Mouse (Mus musculus) stomach, embryonic 15.5 days (tissue): Measurements from ENCODE around the gene Map4k3. TPM values are rescaled to one million over a fixed set of nuclear protein-coding genes. Genes with fewer than 3 reads are reported as not detected.
"Not testable (repeated sequence)": the region's sequence is repeated elsewhere in the genome, so short reads cannot be mapped to it uniquely, and the experiment has no call there.

Experiments
- ATAC-seq: fragments of 200-750 bp; cut with Nextera tagmentation; 2 replicates; pipeline ENCODE4 v1.8.0; 2017; ENCODE audit warnings: low read depth, moderate number of reproducible peaks, moderate TSS enrichment; ENCODE audit not compliant: insufficient read depth, low FRiP score
- H3K27ac ChIP-seq: fragments of 300-500 bp; sonication (generic); 2 replicates; pipeline ENCODE4 v1.5.1; 2015; ENCODE audit warnings: mild to moderate bottlenecking, inconsistent platforms
- H3K27me3 ChIP-seq: fragments of 300-500 bp; sonication (generic); replicated peaks from 2 replicates; pipeline ENCODE4 v1.6.1; 2015; ENCODE audit warnings: inconsistent platforms
- H3K36me3 ChIP-seq: fragments of 300-500 bp; sonication (generic); 2 replicates; pipeline ENCODE4 v1.6.1; 2015; ENCODE audit warnings: inconsistent platforms
- H3K4me1 ChIP-seq: fragments of 300-500 bp; sonication (generic); 2 replicates; pipeline ENCODE4 v1.6.1; 2015; ENCODE audit warnings: inconsistent platforms
- H3K4me2 ChIP-seq: fragments of 300-500 bp; sonication (generic); 2 replicates; pipeline ENCODE4 v1.6.1; 2015; ENCODE audit warnings: mild to moderate bottlenecking, inconsistent platforms
- H3K4me3 ChIP-seq: fragments of 300-500 bp; sonication (generic); replicated peaks from 2 replicates; pipeline ENCODE4 v1.5.1; 2015; ENCODE audit warnings: inconsistent platforms
- H3K9ac ChIP-seq: fragments of 300-500 bp; sonication (generic); 2 replicates; pipeline ENCODE4 v1.6.1; 2015; ENCODE audit warnings: inconsistent platforms
- H3K9me3 ChIP-seq: fragments of 300-500 bp; sonication (generic); 2 replicates; pipeline ENCODE4 v1.6.1; 2016; ENCODE audit warnings: inconsistent platforms
- WGBS: fragments of 180-500 bp; shearing (Covaris S2); methylation state at CpG from one replicate; pipeline ENCODE4 v1.1.7; 2015; 5-methylcytosine and 5-hydroxymethylcytosine counted together
- polyA plus RNA-seq: library from polyadenylated mRNA; unstranded; fragments of >200 nt; fragmentation: Nextera tagmentation; extraction: Ambion mirVana; gene quantifications from 2 replicates; pipeline ENCODE4 v1.2.1, GENCODE M21; 2015

Gene Map4k3
- 27.7 and 28.9 TPM in 2 replicates for polyA plus RNA-seq

DNA sequence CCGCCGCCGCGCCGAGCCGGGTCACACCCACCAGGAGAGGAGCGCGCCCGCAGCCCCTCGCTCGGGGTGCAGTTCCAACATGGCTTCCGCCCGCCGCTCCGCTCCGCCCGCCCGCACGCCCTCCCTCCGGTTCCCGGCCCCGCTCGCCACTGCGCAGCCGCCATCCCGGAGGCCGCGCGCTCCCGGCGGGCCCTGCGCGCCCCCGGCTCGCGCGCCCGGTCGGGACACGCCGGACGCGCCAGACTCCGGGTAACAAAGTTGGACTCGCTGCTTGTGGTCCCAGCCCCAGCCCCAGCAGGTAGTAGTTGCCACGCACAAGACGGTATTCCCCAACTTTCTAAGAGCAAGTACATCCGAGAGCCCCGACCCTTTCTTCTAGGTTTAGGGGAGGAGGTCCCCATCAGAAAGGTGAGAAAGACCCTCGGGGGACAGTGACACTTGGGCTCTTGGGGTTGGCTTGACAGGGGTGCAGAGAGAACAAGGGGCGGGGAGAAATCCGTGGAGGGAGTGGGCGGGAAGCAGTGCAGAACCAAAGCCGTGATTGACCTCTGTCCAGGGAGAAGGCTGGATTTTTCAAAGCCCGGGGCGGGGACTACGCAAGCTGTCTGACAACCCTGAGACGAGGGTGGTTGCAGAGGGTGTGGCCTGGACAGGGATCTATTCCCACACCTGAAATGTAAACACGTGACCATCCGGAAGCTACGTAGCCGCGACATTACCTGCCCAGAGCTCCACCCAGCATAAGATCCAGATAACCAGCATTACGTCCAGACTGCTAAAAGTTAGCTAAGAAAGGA is at the start of gene Map4k3:
Gene Map4k3 (minus strand): TSS at position 424 of the 797 bp plus-strand sequence.
- peak; percentile 89 for ATAC-seq
- H3K27ac ChIP-seq = peak within 1 kb of the TSS; percentile 99
- under 1% methylated on average over 54 of the region's 64 CpGs for WGBS
- no peaks in the 10 kb centered on the region for H3K27me3 ChIP-seq
- peak within 1 kb of the TSS; percentile 84 for H3K4me2 ChIP-seq
- no peaks in the 10 kb centered on the region for H3K9me3 ChIP-seq
- peaks cover 11% of the 10 kb centered on the region for H3K4me1 ChIP-seq
- H3K4me3 ChIP-seq = peak within 1 kb of the TSS; percentile 95
- H3K36me3 ChIP-seq = no peaks in the 10 kb centered on the region
- peak within 1 kb of the TSS; percentile 83 for H3K9ac ChIP-seq

DNA sequence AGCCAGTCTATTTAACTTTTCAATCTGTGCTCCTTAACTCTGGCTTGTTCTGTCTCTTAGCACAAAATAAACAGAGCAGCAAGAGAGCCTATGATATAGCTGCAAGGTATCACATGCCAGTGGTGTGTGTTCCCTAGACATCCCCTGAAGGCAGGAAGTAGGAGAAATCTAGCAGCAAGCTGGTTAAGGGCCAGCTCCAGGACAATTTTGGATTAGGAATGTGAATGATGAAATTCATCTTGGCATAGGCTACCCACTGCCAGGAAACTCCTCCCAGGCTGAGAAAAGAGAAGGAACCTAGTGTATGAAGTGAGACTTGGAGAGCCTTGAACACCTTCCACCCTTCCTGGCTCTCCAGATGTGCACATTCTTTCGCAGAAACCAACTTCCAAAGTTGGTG is 49.3 kb upstream of the Map4k3 start:
- no peaks in the 10 kb centered on the region for H3K27me3 ChIP-seq
- no peaks in the 10 kb centered on the region for H3K9me3 ChIP-seq
- no peak overlapping the region for H3K4me3 ChIP-seq
- no peak for ATAC-seq
- no peak overlapping the region for H3K27ac ChIP-seq
- peaks cover 9% of the 10 kb centered on the region for H3K4me1 ChIP-seq
- H3K36me3 ChIP-seq = no peaks in the 10 kb centered on the region
- WGBS = 88% methylated on average over 1 of the region's 1 CpGs
- H3K4me2 ChIP-seq = no peak overlapping the region
- H3K9ac ChIP-seq = no peak overlapping the region

- H3K9me3 ChIP-seq = no peaks in the 10 kb centered on the region
- no peak overlapping the region for H3K4me3 ChIP-seq
- no peak overlapping the region for H3K4me2 ChIP-seq
- no peaks in the 10 kb centered on the region for H3K36me3 ChIP-seq
- ATAC-seq = no peak
- H3K27me3 ChIP-seq = no peaks in the 10 kb centered on the region
- H3K27ac ChIP-seq = no peak overlapping the region
- H3K4me1 ChIP-seq = peaks cover 12% of the 10 kb centered on the region
- H3K9ac ChIP-seq = no peak overlapping the region
- WGBS = 71% methylated on average over 8 of the region's 8 CpGs
These were observed 47.0 kb upstream of the Map4k3 start for GRCm38 (mm10) chr17:80775178-80775788.

- Histone ChIP-seq H3K9ac (no peak overlapping the region), H3K36me3 (no peaks in the 10 kb centered on the region), H3K4me1 (peaks cover 12% of the 10 kb centered on the region), H3K4me2 (peak overlapping the region; percentile 32), H3K27me3 (no peaks in the 10 kb centered on the region), H3K27ac (peak overlapping the region; percentile 67), H3K9me3 (no peaks in the 10 kb centered on the region), H3K4me3 (no peak overlapping the region)
- WGBS = 26% methylated on average over 14 of the region's 14 CpGs
- no peak; the same call in 1 of the 2 replicates for ATAC-seq
These were observed 44.5 kb upstream of the Map4k3 start for GRCm38 (mm10) chr17:80772545-80773453.

- Histone ChIP-seq H3K27me3 (no peaks in the 10 kb centered on the region), H3K4me2 (no peak overlapping the region), H3K27ac (no peak overlapping the region), H3K9ac (no peak overlapping the region), H3K36me3 (no peaks in the 10 kb centered on the region), H3K4me1 (peaks cover 12% of the 10 kb centered on the region), H3K4me3 (no peak overlapping the region), H3K9me3 (no peaks in the 10 kb centered on the region)
- WGBS = 84% methylated on average over 1 of the region's 1 CpGs
- ATAC-seq = no peak
These were observed 41.8 kb upstream of the Map4k3 start for GRCm38 (mm10) chr17:80770065-80770464.

DNA sequence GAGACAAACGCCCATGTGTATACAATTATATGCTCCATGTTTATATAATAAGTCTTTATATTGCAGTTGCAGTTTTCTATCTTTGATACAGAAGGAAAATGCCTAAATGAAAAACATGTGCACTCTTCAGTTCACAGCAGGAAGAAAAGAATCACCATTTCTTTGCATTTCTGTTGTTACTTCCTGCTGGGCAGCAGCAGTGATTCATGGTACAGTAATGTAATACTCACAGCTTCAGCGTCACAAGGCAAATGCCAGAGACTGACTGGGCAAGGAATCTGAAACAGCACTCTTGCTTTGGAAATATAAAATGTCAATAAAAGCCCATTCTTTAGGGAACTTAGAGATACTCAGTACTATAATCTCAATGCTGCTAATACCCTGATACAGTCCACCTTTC is 36.9 kb upstream of the Map4k3 start:
- no peak overlapping the region for H3K9ac ChIP-seq
- no peaks in the 10 kb centered on the region for H3K36me3 ChIP-seq
- no peaks in the 10 kb centered on the region for H3K4me1 ChIP-seq
- no peak overlapping the region for H3K4me2 ChIP-seq
- WGBS = 32% methylated on average over 2 of the region's 2 CpGs
- no peak for ATAC-seq
- H3K9me3 ChIP-seq = no peaks in the 10 kb centered on the region
- H3K4me3 ChIP-seq = no peak overlapping the region
- no peak overlapping the region for H3K27ac ChIP-seq
- no peaks in the 10 kb centered on the region for H3K27me3 ChIP-seq

- 45% methylated on average over 11 of the region's 11 CpGs for WGBS
- Histone ChIP-seq H3K4me3 (no peak overlapping the region), H3K36me3 (no peaks in the 10 kb centered on the region), H3K4me2 (no peak overlapping the region), H3K27me3 (no peaks in the 10 kb centered on the region), H3K9ac (no peak overlapping the region), H3K27ac (no peak overlapping the region), H3K9me3 (no peaks in the 10 kb centered on the region), H3K4me1 (no peaks in the 10 kb centered on the region)
- ATAC-seq = no peak
These were observed 34.9 kb upstream of the Map4k3 start for GRCm38 (mm10) chr17:80763065-80763681.

DNA sequence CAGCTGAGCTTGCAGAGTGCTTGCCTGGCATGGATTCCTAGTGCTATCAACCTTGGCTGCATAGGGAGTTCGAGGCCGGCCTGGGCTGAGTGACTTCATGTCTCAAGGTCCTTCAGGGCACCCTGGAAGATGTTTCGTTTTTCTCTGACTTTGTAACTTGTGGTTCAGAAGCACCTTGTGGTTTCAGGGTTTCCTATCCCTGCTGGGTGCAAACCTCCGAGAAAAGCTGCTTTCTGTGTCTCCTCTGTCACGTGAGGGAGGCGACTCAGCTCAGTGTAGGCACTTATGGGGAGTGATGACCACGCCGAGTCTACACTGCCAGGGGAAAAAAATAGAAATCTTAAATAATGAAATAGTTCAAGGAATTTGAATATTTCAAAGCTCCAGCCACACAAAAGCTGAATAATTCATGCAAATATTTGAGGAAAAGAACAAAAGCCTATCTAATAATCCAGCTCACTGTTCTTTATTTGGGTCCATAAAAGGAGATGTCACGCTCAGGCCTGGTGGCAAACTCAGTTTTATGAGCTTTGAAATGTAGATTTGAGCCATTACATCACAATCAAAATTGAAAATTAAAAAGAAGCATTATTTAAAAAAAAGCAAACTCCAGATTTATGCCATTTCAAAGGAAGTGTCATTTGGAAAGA is 34.2 kb upstream of the Map4k3 start:
- WGBS = 72% methylated on average over 9 of the region's 9 CpGs
- Histone ChIP-seq H3K4me2 (no peak overlapping the region), H3K4me3 (no peak overlapping the region), H3K27me3 (no peaks in the 10 kb centered on the region), H3K9ac (no peak overlapping the region), H3K4me1 (no peaks in the 10 kb centered on the region), H3K27ac (no peak overlapping the region), H3K9me3 (no peaks in the 10 kb centered on the region), H3K36me3 (no peaks in the 10 kb centered on the region)
- no peak for ATAC-seq

DNA sequence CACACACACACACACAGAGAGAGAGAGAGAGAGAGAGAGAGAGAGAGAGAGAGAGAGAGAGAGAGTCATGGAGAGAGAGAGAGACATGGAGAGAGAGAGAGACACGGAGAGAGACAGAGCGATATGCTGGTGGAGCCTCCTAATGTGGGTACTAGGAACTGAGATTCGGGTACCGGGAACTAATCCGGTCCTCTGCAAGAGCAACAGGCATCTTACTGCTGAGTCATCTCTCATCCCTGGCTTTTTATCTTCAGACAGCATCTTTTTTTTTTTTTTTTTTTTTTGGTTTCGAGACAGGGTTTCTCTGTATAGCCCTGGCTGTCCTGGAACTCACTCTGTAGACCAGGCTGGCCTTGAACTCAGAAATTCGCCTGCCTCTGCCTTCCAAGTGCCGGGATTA is 32.9 kb upstream of the Map4k3 start:
- H3K4me2 ChIP-seq, H3K9ac ChIP-seq, H3K4me1 ChIP-seq, H3K27me3 ChIP-seq, H3K27ac ChIP-seq, H3K4me3 ChIP-seq, H3K9me3 ChIP-seq, ATAC-seq, H3K36me3 ChIP-seq: not testable (repeated sequence)
- 84% methylated on average over 8 of the region's 8 CpGs for WGBS

GRCm38 (mm10) chr17:80760344-80761145 is 32.3 kb upstream of the Map4k3 start:
- Histone ChIP-seq H3K9me3 (no peaks in the 10 kb centered on the region), H3K9ac (no peak overlapping the region), H3K4me1 (0 out of 2 replicates have a peak, but pooled peaks cover 2% of the 10 kb centered on the region), H3K27me3 (no peaks in the 10 kb centered on the region), H3K36me3 (no peaks in the 10 kb centered on the region), H3K4me2 (no peak overlapping the region), H3K27ac (no peak overlapping the region), H3K4me3 (no peak overlapping the region)
- 80% methylated on average over 16 of the region's 16 CpGs for WGBS
- no peak for ATAC-seq
